Mouse (Mus musculus): ENCODE data around the gene Ankrd60.

Ankrd60 gene

GRCm38 (mm10) chr2:173583455-173583854 lies 5.3 kb upstream of the Ankrd60 start:
- DNase-seq: no peak

GRCm38 (mm10) chr2:173582903-173583302 lies 4.7 kb upstream of the Ankrd60 start:
- DNase-seq: no peak

- DNase-seq: no peak
Observed at GRCm38 (mm10) chr2:173581096-173581495, 2.9 kb upstream of the Ankrd60 start.

DNA sequence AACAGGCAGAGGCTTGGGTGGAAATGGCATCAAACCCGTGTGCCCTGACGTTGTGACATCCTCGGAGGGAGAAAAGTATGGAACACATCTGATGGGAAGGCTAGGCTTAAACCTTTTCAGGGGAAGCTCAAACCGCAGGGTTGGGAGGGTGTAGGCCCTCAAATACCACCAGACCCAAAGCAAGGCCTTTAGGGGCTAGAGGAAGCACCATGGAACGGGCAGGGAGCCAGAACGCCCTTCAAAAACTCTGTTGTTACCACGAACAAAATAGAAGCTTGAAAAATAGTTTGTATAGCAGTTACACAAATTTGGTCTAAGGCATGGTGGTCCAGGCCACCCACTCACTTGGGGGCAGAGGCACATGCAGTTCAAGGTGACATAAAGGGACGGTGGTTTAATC lies 430 bp upstream of the Ankrd60 start:
- no peak for DNase-seq

DNA sequence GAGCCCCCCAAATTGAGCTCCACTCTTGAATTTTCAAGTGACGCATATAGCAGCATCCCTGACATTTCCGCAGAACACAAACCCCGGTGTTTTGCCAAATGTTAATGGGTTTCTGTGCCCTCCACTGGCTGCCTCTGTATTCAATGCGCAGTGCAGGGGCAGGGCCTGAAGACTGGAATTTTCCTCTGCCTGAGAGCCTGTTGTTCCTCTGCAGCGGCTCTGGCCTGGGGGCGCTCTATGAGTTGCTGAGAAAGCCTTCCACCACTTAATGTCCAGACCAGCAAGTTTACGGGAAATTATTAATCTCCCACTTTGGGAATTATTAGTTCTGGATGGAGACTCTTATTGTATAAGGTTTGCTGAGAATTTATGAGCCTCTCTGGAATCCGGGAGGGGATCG lies 14.0 kb downstream of the Ankrd60 start:
- no peak for DNase-seq

DNA sequence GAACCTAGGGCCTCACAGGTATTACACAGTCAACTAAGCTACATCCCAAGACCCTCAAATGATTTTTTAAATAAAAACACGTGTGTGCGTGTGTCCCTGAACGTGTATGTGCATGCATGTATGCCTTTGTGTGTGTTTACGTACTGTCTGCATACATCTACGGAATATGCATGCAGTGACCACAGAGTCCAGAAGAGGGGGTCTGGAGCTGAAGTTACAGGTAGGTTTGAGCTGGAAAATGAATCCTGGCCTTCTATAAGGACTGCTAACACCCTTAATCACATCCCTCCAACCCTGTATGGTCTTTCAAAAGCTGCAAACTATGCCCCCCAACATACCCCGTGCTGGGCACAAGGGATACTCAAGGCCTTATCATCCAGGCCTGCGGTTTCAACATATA lies 14.8 kb downstream of the Ankrd60 start:
- DNase-seq: no peak

- no peak for DNase-seq
Observed at GRCm38 (mm10) chr2:173561851-173562442, 16.2 kb downstream of the Ankrd60 start.

DNA sequence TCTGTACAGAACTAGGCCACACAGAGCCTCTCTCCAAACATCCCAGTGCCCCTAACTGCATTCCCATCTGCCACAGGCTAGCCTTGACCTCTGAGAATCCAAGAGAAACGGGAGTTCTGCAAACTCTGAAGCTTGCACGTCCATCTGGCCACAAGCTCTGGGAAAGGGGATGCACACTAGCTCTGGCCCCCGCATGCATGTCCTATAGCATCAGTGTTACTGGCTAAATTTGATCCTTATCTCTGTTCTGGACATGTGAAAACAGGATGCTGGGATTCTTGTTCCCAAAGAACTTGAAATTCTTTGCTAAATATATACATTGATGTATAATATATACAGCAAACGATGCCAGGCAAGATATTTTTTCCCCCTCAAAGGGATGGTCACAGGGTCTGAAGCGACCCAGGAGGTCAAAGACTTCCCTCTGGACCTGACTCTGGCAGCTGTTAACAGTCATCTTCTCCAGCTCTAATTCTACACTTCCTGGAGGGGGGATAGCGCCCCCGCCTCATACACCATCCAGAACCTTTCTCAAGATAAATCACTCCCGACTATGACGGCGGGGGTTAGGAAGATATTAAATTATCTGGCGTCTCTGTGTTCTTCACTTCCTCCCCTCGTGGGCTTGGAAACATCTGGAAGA lies 19.3 kb downstream of the Ankrd60 start:
- DNase-seq: no peak

DNA sequence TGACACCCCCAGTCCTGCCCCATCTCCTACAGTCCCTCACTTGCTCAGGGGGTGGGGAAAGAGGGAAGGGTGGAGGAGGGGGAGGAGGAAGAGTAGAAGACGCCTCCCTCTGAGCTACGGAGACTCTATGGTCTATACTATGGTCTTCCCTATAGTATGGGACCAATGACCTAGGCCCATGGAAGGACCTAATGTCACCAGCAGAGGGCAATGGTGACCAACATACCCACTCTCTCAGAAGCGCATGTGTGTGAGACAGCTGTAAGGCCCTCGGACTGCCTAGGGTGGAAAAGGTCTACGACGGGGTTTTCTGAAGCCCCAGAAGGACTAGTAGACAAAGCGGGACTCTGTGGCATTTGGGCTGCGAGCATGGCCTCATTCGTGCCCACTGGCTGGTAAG lies 24.3 kb downstream of the Ankrd60 start:
- no peak for DNase-seq

DNA sequence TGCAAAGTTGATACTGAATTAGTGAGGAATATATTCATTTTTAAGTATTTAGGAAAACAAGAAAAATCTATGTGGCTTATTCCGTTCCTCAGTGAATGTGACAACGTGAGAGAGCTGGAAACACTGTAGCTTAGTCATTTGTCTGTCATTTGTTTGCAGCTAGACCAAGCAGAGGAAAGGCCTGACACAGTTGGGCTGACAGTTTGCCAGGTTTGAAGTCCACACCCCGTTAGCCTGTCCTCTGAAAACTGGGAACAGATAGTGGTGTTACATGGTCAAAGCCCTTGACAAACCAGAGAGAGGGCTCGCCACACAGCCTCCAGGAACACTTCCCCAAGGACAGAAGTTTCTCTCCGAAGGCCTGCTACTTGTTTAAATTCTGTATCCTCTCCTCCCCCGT lies 27.5 kb downstream of the Ankrd60 start:
- peak; percentile 93 for DNase-seq

- no peak for DNase-seq
Observed at GRCm38 (mm10) chr2:173549236-173549635, 28.9 kb downstream of the Ankrd60 start.

DNA sequence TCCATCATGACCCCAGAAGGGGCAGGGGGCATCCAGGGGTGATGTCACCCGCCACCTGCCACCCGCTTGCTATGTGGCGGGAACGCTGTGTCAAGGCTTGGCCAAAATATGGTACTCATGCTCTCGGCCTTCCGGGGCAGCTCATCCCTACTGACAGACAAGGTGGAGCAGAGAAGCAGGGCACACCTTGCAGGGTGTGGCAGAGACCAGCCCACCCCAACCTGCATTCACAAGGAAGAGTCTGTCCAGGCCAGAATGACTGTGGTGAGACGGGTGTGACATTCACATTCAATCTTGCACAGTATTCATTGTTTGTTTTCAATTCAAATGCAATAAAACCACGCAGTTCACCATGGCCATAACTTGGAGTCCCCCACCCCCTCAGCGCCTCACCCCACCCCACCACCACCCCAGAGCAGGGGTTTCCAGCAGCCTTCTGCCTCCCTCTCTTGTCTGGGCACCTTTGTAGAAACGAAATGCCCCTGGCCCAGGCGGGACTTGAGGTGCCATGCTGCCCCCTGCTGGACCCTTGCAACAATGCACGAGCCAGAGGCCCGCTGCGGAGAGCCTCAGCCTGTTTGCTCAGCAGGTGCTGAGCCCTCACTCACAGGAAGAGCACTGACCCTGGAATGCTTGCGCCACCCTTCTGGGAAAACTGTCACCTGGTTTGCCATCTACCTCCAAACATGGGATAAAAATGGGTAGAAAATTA lies 32.0 kb downstream of the Ankrd60 start:
- peak; percentile 95 for DNase-seq

DNA sequence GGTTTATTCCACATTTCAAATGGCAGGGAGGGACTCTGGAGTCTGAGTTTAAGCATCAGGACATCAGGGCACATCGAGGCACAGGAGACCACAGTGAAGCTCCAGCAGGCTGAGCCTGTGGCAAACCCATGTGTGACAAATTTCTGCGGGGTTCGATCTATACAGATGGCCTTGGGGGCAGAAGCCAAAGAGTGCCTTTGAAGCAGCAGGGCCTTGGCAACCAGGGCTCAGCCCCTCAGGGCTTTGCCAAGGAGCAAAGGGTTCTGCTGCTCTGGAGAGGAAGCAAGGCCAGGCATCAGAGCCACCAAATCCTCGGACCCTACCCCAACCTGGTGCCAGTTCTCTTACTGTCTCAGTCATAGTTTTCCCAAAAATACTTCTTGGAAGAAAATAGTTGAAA lies 35.4 kb downstream of the Ankrd60 start:
- DNase-seq: no peak

GRCm38 (mm10) chr2:173541748-173542147 lies 36.4 kb downstream of the Ankrd60 start:
- DNase-seq: no peak

DNA sequence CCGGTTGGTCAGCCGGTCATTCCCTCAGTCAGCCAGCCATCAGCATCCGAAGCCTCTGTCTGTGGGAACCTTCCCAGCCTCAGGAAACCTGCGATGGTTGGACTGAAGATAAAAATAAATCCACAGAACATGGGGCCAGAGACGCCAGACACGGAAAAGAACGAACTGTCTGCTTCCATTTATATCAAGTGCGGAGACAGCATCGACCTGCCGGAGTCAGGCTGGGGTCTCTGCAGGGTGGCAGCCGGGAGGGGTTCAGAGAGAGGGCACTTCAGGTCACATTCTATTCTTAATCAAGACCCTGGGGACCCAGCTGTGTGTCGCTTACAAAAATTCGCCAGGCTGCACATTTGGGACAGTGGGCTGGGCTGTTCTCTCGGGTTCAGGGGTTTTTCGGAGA lies 38.4 kb downstream of the Ankrd60 start:
- no peak for DNase-seq

DNA sequence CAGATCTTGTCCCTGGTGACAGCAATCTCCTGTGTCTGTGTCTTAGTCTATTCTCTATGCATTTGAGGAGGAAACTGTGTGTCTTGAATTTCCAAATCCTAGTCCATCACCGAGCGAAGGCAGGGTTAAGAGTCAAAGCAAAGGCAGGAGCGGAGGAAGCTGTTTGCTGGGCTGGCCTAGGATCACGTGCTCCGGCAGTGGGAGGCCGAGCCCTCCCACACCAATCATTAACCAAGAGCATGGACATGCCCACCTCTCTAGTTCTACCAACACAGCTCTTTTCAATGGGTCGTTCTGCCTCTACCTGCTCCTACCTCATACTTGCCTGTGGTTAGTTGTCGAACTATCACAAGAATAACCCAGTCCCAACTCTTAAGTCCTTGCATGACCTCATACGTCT lies 42.3 kb downstream of the Ankrd60 start:
- DNase-seq: no peak

DNA sequence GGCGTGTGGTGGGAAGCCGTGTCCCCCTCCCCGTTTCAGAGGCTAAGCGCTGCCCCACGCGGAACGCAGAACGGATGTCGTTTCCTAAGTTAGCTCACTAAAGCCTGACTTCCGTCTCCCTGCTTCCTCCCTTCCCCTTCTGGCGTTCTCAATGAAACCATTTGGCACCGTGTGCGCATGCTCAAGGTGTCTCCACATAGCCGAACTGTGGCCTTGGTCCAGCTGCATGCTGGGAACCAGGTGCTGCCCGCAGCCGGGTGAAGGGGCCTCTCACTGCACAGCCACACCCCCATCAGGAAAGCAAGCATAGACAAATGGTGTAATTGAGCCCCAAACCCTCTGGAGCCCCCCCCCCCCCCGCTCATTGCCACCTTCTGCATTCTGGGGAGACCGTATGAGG lies 42.8 kb downstream of the Ankrd60 start:
- DNase-seq: no peak

- no peak for DNase-seq
Observed at GRCm38 (mm10) chr2:173534581-173534980, 43.6 kb downstream of the Ankrd60 start.

- no peak for DNase-seq
Observed at GRCm38 (mm10) chr2:173532711-173533462, 45.3 kb downstream of the Ankrd60 start.

- no peak for DNase-seq
Observed at GRCm38 (mm10) chr2:173528493-173528892, 49.7 kb downstream of the Ankrd60 start.

- no peak for DNase-seq
Observed at GRCm38 (mm10) chr2:173522376-173522775, 55.8 kb downstream of the Ankrd60 start, which contains the start of gene 1700021F07Rik. 1700021F07Rik (plus strand) TSS chr2:173522586.

Measured in heart, adult 11 months (tissue).